Mouse (Mus musculus) megakaryocyte, embryonic 14.5 days (primary cell): ENCODE measurements at regions not wholly inside any gene's neighbourhood (a gene's known extent, or its start where the extent isn't known, plus 50 kb on each side); places are given as distances from the start of the nearest gene placed in this dataset.

ENCODE experiments used
- H3K27me3 ChIP-seq: replicated peaks from 2 replicates; pipeline ENCODE3; 2012; ENCODE audit warnings: inconsistent platforms
- H3K36me3 ChIP-seq: replicated peaks from 2 replicates; pipeline ENCODE3; 2012; ENCODE audit warnings: low read length, inconsistent platforms, mixed read lengths
- H3K4me1 ChIP-seq: 2 replicates; pipeline ENCODE4 v1.6.1; 2012; ENCODE audit warnings: inconsistent platforms
- H3K4me3 ChIP-seq: replicated peaks from 2 replicates; pipeline ENCODE3; 2012; ENCODE audit warnings: moderate library complexity, mild to moderate bottlenecking, inconsistent platforms
- H3K9me3 ChIP-seq: 2 replicates; pipeline ENCODE4 v1.6.1; 2012; ENCODE audit warnings: inconsistent platforms
- FLI1 ChIP-seq: IDR thresholded peaks from 2 replicates; pipeline ENCODE4 v1.6.1; 2012; ENCODE audit warnings: low read length, inconsistent platforms, mixed read lengths
- GATA1 ChIP-seq: IDR thresholded peaks from 3 replicates; pipeline ENCODE4 v1.6.1; 2012; ENCODE audit warnings: mixed read lengths, low read length, inconsistent platforms, borderline replicate concordance

GRCm38 (mm10) chr10:23522664-23523063, 172.1 kb upstream of the Eya4 start:
- no peaks in the 10 kb centered on the region for H3K36me3 ChIP-seq
- H3K27me3 ChIP-seq, result no peaks in the 10 kb centered on the region
- no peak for TF ChIP-seq GATA1
- no peak for TF ChIP-seq FLI1
- no peaks in the 10 kb centered on the region for H3K9me3 ChIP-seq
- no peaks in the 10 kb centered on the region for H3K4me1 ChIP-seq
- no peak overlapping the region for H3K4me3 ChIP-seq

DNA sequence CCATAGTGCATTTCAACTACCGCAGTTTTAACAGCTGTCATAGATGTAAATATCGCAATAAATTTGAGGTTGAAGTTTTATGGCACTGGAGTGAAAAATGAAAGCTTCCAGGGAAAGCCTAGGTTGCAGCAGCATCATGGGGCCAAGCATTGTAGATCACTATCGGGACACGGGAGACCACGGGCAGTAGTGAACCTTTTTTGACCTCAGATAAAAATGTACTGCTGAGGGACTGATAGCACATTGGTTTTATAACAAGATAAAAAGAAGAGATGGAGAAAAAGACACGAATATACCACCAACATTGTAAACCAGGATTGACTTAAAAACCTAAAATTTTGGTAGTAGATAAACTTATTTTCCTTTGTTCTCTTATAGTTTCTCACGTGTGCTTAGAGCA, 143.1 kb upstream of the Eya4 start:
- no peaks in the 10 kb centered on the region for H3K27me3 ChIP-seq
- H3K36me3 ChIP-seq, result no peaks in the 10 kb centered on the region
- TF ChIP-seq GATA1, result no peak
- no peak for TF ChIP-seq FLI1
- no peak overlapping the region for H3K4me3 ChIP-seq
- H3K9me3 ChIP-seq, result no peaks in the 10 kb centered on the region; the same call in 1 of the 2 replicates
- peaks cover 6% of the 10 kb centered on the region; the same call in 1 of the 2 replicates for H3K4me1 ChIP-seq

- no peak overlapping the region for H3K4me3 ChIP-seq
These were observed 142.4 kb upstream of the Eya4 start for GRCm38 (mm10) chr10:23492971-23493370.

GRCm38 (mm10) chr10:23488996-23489395, 138.4 kb upstream of the Eya4 start:
- H3K4me3 ChIP-seq, result no peak overlapping the region
- TF ChIP-seq FLI1 (no peak), GATA1 (no peak)
- no peaks in the 10 kb centered on the region for H3K36me3 ChIP-seq
- H3K27me3 ChIP-seq, result no peaks in the 10 kb centered on the region
- no peaks in the 10 kb centered on the region; the same call in 1 of the 2 replicates for H3K9me3 ChIP-seq
- H3K4me1 ChIP-seq, result peaks cover 6% of the 10 kb centered on the region; the same call in 1 of the 2 replicates

More at GRCm38 (mm10) chr10:23492971-23493370, 142.4 kb upstream of the Eya4 start:
- TF ChIP-seq FLI1 (no peak), GATA1 (no peak)
- Histone ChIP-seq H3K9me3 (no peaks in the 10 kb centered on the region; the same call in 1 of the 2 replicates), H3K4me1 (peaks cover 6% of the 10 kb centered on the region; the same call in 1 of the 2 replicates), H3K27me3 (no peaks in the 10 kb centered on the region), H3K36me3 (no peaks in the 10 kb centered on the region)

GRCm38 (mm10) chr10:23480474-23480873, 129.9 kb upstream of the Eya4 start:
- Histone ChIP-seq H3K4me1 (no peaks in the 10 kb centered on the region), H3K4me3 (no peak overlapping the region), H3K36me3 (no peaks in the 10 kb centered on the region), H3K9me3 (peaks cover 21% of the 10 kb centered on the region), H3K27me3 (no peaks in the 10 kb centered on the region)
- TF ChIP-seq FLI1 (no peak), GATA1 (no peak)

DNA sequence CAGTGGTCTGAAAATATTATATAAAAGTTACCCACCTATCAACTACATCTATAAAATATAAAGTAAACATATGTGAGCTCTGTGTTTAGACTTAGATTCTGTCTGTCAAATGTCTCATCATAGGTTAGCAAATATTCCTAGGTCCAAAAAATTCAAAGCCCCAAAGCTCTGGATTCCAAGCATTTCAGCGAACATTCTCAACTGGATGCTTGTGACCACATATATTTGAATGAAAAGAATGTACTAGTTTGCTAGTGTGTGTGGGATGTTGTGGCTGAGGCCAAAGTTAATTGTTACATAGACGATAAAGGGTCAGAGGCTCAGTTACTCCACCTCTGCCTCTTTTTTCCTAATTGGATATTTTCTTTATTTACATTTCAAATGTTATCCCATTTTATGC, 128.3 kb upstream of the Eya4 start:
- H3K9me3 ChIP-seq, result peaks cover 21% of the 10 kb centered on the region
- no peaks in the 10 kb centered on the region for H3K36me3 ChIP-seq
- no peaks in the 10 kb centered on the region for H3K4me1 ChIP-seq
- H3K4me3 ChIP-seq, result no peak overlapping the region
- H3K27me3 ChIP-seq, result no peaks in the 10 kb centered on the region
- TF ChIP-seq GATA1 (no peak), FLI1 (no peak)

GRCm38 (mm10) chr10:23477104-23477503, 126.5 kb upstream of the Eya4 start:
- Histone ChIP-seq H3K9me3 (peaks cover 21% of the 10 kb centered on the region), H3K4me3 (no peak overlapping the region), H3K36me3 (no peaks in the 10 kb centered on the region), H3K4me1 (no peaks in the 10 kb centered on the region), H3K27me3 (no peaks in the 10 kb centered on the region)
- TF ChIP-seq FLI1 (no peak), GATA1 (no peak)

- Histone ChIP-seq H3K9me3 (peaks cover 21% of the 10 kb centered on the region), H3K36me3 (no peaks in the 10 kb centered on the region), H3K4me3 (peak overlapping the region; percentile 19), H3K27me3 (no peaks in the 10 kb centered on the region), H3K4me1 (no peaks in the 10 kb centered on the region)
- no peak for TF ChIP-seq GATA1
- TF ChIP-seq FLI1, result no peak
These were observed 100.4 kb upstream of the Eya4 start for GRCm38 (mm10) chr10:23450997-23451396.

DNA sequence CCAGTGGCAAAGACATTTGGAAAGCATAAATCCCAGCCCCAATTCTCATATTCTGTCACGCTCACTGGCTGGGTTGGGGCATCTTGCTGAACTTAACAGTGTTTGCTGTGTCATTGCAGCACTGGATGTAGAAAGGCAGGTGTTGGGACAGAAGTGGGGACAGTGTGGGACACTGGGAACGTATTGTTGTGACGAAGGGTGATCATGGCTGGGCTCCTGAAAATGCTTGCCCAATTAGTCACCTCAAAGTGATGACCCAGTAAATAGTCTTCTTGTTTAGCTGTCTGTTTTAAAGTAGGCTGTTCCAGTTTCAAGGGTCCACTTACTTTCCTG, 100.0 kb upstream of the Eya4 start:
- peaks cover 21% of the 10 kb centered on the region for H3K9me3 ChIP-seq
- no peaks in the 10 kb centered on the region for H3K27me3 ChIP-seq
- H3K36me3 ChIP-seq, result no peaks in the 10 kb centered on the region
- TF ChIP-seq FLI1, result no peak
- no peak for TF ChIP-seq GATA1
- H3K4me3 ChIP-seq, result no peak overlapping the region
- H3K4me1 ChIP-seq, result no peaks in the 10 kb centered on the region

- no peaks in the 10 kb centered on the region for H3K36me3 ChIP-seq
- no peak overlapping the region for H3K4me3 ChIP-seq
- H3K27me3 ChIP-seq, result no peaks in the 10 kb centered on the region
- H3K9me3 ChIP-seq, result peaks cover 21% of the 10 kb centered on the region
- no peak for TF ChIP-seq FLI1
- TF ChIP-seq GATA1, result no peak
- H3K4me1 ChIP-seq, result no peaks in the 10 kb centered on the region
These were observed 99.5 kb upstream of the Eya4 start for GRCm38 (mm10) chr10:23449860-23450646.
